Mouse (Mus musculus) effector memory CD4-positive, alpha-beta T cell, adult 7 months (primary cell): ENCODE data around the gene Irx5. TPM values are rescaled to one million over a fixed set of nuclear protein-coding genes. Genes with fewer than 3 reads are reported as not detected.

ENCODE experiments used
- polyA plus RNA-seq: library from polyadenylated mRNA; unstranded; fragments of 100-300 nt; shearing (Covaris generic); gene quantifications from one replicate; pipeline ENCODE4 v1.2.1, GENCODE M21; 2017

Irx5 gene
- not detected for polyA plus RNA-seq

DNA sequence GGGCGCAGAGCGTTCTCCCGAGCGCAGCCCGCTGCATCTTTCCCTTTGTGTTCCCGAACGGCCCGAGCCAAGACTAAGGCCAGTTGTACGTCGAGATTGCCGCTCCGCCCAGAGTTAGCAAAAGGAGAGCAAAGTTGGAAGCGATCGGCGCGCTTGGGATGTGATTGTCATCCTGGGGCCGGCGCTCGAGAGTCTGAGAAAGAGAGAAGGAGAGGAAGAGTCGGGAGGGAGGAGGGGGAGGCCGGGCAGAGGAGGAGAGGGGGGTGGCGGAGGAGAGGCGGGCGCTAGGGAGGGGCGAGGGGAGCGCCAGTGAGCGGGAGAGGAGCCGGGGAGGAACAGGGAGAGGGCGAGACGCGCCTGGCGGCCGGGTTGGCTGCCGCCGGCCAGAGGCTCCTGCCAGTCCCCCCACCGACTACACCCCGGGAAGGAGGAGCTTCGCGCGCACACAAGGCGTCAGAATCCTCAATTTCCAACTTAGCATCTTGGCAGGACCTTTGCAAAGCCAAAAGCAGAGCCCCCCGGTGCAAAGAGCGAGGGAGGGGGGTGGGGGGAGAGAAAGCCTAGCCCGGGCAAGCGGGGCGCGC is at the start of gene Irx5:
Gene Irx5, plus strand, starts transcription at position 228 of the 584 bp plus-strand sequence.

